Mouse (Mus musculus) c-Kit-negative CD71-positive TER-119-positive erythroid progenitor cells, embryonic 14.5 days (primary cell): ENCODE data around the gene L3mbtl4.

ENCODE experiments used
- DNase-seq: peaks from one replicate; pipeline ENCODE4 v3.0.0-alpha.2; 2013; ENCODE audit warnings: low read depth, low spot score

Gene L3mbtl4

DNA sequence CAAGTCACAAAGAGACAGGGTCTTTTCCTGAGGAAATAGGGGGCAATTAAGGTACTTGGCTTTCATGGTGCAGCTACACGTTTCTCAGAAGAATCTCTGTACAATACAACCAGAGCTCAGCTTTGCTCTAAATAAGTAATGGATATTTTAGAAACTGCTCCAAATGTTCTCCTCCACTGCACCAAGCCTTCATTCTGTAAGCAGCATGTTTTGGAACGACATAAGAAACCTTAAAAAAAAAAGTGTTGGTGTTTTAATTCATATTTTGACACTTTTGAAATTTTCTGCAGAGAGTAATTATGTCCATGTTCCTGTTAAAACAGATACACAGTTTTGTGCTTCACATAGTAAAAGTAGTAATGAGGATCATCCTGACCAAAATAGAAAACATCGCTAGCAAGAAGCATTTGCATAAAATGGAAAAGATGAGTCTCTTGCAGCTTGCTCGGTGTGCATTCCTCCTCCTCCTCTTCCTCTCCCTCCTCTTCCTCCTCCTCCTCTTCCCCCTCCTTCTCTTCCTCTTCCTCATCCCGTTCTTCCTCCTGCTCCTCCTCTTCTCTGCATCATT is 369.0 kb downstream of the L3mbtl4 start:
- DNase-seq, result no peak

DNA sequence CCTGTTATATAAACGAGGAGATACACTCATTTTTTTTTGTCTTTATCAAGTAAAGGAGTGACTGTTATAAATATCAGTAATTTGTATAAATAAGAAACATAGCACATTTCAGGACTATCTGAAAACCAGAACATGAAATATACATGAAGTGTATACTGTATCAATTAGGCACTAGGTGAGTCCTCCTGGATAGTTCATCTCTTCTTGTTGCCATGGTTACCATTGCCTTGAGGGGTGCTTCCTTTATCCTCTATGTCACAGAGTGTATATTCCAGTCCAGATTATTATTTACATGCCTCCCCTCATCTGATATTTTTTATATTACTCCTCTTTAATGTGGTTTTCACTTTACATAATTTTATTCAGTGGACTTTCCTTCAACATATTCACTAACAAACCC is 392.9 kb downstream of the L3mbtl4 start:
- DNase-seq, result no peak

- DNase-seq, result no peak
Measured at GRCm38 (mm10) chr17:68672088-68672504, 398.5 kb downstream of the L3mbtl4 start.

- no peak for DNase-seq
Measured at GRCm38 (mm10) chr17:68710701-68711100, 437.1 kb downstream of the L3mbtl4 start.

DNA sequence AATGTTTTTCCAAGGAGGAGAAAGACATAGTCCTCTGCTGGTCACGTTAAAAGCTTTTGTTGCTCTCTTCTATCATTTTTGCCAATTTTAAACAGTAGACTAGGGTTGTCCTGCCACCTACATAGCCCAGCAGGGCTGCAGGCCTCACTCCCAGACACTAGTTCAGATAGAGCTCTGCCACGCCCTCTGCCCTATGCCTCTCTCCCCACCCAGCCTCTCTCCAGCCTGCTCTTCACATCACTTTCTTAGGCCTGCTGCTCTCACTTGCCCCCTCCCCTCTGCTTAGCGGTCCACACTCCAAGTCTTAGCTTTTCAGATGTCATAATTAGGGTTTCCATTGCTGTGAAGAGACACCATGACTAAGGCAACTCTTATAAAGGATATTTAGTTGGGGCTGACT is 437.8 kb downstream of the L3mbtl4 start:
- DNase-seq, result no peak

GRCm38 (mm10) chr17:68748296-68748695 is 474.7 kb downstream of the L3mbtl4 start:
- DNase-seq, result no peak

DNA sequence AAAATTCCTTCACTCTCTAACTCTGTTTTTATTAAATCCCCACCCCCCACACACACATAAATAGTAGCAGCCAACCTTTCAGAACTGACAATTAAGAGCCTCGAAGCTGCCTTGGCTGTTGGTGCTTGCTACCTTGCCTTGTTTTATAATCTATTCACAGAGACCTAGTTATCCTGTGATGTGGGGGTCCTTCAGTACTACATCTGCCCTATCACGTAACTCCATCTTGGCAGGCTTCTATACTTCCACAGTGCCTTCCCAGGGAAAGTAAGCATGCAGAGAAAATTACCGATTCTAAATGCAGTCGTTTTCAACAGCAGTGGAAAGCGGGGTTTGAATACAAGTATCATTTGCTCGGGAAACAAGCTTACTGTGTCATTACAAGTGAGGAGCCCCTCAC is 476.9 kb downstream of the L3mbtl4 start:
- no peak for DNase-seq

DNA sequence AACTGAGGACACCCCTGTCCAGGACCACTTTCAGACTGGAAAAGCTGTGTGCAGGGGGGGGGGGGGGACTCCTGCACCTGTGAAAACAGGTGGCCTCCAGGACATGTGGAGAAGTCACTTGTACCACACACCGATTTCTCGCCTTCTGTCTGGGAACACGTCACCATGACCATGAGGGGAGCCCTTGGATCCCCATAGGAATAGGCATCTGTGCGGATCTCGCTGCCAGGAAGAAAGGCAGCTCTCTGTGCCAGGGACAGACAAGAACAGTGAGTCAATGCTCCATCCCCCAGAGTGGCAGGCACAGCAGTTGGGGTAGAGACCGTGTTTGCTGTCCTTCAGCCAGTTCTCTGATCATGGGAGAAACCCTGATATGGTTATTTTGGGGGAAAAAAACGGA is 479.5 kb downstream of the L3mbtl4 start:
- no peak for DNase-seq

DNA sequence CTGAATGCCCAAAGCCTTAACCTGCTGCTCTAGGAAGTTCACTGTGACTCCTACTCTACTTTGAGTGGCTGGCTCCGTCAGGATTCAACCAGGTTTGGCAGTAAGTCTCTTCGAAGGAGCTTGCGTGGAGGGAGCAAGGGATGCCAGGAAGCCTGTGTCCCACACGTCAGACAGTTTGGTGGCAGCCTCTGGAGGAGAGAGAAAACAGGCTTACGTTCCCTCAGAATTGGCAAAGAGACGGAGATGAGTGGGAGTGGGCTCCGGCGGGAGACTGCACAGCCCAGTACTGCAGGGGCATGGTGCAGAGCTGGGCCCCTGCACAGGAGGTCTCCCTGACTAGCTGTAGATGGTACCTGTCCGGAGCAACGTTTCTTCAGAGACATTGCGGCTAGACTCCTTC is 481.2 kb downstream of the L3mbtl4 start:
- DNase-seq, result no peak

GRCm38 (mm10) chr17:68758428-68758827 is 484.8 kb downstream of the L3mbtl4 start:
- no peak for DNase-seq

DNA sequence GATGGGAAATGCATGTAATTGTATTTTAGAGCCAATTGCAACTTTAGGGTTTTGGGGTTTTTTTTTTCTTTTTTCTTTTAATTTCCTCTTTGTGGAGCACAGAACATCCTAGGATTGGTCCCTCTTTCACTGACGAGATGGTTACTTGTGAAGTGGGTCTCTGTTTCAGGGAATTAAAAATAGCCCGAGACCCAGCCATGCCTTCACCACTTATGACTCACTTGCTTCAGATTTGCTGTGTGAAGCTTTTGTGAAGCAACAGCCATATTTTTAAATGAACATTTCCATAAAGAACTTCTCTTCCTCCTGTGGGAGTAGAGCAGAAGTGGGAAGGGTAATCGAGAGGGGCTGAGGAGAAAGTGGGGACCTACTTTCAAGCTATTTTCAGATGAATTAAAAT is 485.3 kb downstream of the L3mbtl4 start:
- DNase-seq, result no peak

GRCm38 (mm10) chr17:68759978-68760377 is 486.4 kb downstream of the L3mbtl4 start:
- DNase-seq, result no peak

- DNase-seq, result no peak
Measured at GRCm38 (mm10) chr17:68764329-68764880, 490.8 kb downstream of the L3mbtl4 start.

DNA sequence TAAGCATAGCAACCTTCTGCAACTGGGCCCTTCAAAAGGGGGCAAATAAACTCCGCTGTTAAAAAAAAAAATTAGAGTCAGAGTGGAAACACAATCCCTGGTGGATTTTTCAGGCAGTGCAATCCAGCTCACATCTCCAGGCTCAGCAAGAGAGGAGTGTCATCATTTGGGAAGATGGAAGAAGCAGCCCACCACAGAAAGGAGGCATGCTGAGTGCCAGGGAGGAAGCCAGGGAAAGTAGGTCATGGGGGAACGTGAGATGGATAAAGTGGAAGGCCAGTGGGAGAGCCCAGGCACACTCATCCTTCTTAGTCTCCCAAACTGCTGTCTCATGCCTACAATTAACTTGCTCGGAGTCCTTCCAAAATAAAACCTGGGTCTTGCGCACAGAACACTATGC is 496.0 kb downstream of the L3mbtl4 start:
- no peak for DNase-seq

DNA sequence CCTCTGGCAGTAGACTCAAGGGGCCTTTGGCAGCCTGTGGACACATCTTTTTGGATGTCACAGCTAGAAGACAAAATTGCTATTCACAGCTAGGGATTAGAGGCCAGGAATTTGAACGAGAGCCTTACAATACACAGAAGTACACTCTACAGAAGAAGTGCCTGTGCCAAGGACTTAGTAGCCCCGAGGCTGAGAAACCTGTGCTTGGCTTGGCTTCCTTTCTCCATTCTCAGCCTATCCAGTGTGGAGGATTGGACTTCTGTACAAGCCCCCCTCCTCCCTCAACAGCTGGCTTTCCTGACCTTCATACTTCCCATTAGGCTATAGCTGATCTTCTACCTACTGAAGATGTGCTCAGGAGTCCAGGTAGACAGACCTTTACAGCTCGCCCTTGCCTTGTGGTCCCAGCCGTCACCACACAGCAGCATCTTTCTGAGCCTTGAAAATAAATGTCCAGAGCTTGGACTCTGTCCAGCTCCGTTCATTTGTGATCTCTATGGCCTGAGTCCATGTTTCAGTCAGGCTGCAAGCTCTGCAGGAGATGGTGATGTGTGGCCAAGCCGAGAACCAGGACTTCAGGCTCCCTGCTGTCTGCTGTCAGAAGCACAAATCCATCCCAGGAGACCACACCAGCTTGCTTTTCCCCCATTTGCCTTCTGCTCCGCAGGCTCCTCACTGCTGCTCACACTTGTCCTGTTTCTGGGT is 497.6 kb downstream of the L3mbtl4 start:
- no peak for DNase-seq

- no peak for DNase-seq
Measured at GRCm38 (mm10) chr17:68793741-68794140, 520.1 kb downstream of the L3mbtl4 start.

- no peak for DNase-seq
Measured at GRCm38 (mm10) chr17:68826323-68826722, 552.7 kb downstream of the L3mbtl4 start, which contains the start of gene Tmem200c. TSS of gene Tmem200c (plus strand) at chr17:68826623.
